Mouse (Mus musculus): ENCODE results near the gene Ankfy1. TPM values are rescaled to one million over a fixed set of nuclear protein-coding genes. Genes with fewer than 3 reads are reported as not detected.

Gene Ankfy1
- polyA plus RNA-seq, 1 experiment from 2014 or later = 21.9 TPM

DNA sequence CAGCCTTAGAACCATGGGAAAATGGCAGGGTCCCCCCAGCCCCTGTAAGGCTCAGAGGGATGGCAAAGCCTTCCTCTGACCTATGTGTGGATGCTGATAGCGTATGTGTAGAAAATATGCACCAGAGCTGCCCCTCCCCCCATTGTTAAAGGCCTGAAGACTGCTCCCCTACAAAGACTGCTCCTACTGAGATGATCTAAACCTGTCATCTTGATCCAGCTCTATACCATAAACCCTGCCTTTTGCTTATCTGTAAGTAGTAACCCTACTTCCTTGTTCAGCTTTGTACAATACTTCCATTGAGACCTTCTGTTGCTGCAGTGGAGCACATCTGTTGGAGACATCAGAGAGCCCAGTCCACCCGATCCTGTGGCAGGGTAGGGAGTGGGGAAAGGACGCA lies 115.4 kb downstream of the Ankfy1 start:
- H3K27me3 ChIP-seq (ENCODE audit: insufficient read depth, poor library complexity, severe bottlenecking) = no peaks in the 10 kb centered on the region
- no peak overlapping the region for H3K27ac ChIP-seq
- H3K9me3 ChIP-seq = no peaks in the 10 kb centered on the region
- no peak for DNase-seq (ENCODE audit: low spot score)
- no peak overlapping the region for H3K4me3 ChIP-seq
- H3K4me1 ChIP-seq = peaks cover 16% of the 10 kb centered on the region
- no peaks in the 10 kb centered on the region for H3K36me3 ChIP-seq
- WGBS = 84% methylated on average over 3 of the region's 3 CpGs

DNA sequence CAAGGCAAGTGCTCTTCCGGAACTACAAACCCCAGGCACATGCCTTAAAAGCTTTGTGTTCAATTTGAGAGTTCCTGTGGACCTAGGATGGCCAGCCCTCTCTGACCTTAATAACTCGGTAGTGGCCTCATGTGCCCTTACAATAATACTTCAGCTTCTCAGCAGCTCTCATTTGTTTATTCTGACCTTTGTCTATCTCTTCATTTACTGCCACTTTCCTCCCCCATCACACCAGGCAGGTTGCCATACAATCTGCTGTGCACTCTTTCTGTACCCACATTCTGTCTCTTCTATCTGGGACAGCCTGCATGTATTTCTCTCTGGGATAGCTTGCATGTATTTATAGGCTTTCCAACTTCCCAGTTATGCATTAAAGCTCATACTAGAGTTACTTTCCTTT lies 116.8 kb downstream of the Ankfy1 start:
- Histone ChIP-seq H3K36me3 (no peaks in the 10 kb centered on the region), H3K27ac (no peak overlapping the region), H3K4me3 (no peak overlapping the region), H3K4me1 (peaks cover 16% of the 10 kb centered on the region), H3K27me3 (ENCODE audit: insufficient read depth, poor library complexity, severe bottlenecking) (no peaks in the 10 kb centered on the region), H3K9me3 (no peaks in the 10 kb centered on the region)
- DNase-seq (ENCODE audit: low spot score) = no peak
- WGBS = 84% methylated on average over 2 of the region's 2 CpGs

DNA sequence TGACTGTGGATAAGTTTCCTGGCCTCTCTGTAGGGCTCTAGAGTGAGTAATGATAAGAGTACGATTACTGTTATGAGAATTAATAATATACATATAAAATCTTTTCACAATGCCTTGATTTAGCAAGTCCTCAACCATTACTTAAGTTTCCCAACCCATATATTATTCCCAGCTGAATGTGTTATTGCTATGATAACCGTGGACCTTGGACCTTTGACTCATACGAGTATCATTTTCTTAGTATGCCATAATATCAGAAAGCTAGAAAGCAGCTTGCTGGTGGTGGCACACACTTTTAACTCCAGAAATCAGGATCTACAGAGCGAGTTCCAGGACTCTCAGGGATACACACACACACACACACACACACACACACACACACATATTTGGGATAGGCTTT lies 118.2 kb downstream of the Ankfy1 start:
- Histone ChIP-seq H3K9me3 (no peaks in the 10 kb centered on the region), H3K27me3 (ENCODE audit: insufficient read depth, poor library complexity, severe bottlenecking) (no peaks in the 10 kb centered on the region), H3K27ac (no peak overlapping the region), H3K4me1 (peaks cover 14% of the 10 kb centered on the region), H3K36me3 (no peaks in the 10 kb centered on the region), H3K4me3 (no peak overlapping the region)
- 82% methylated on average over 4 of the region's 4 CpGs for WGBS
- no peak for DNase-seq (ENCODE audit: low spot score)

DNA sequence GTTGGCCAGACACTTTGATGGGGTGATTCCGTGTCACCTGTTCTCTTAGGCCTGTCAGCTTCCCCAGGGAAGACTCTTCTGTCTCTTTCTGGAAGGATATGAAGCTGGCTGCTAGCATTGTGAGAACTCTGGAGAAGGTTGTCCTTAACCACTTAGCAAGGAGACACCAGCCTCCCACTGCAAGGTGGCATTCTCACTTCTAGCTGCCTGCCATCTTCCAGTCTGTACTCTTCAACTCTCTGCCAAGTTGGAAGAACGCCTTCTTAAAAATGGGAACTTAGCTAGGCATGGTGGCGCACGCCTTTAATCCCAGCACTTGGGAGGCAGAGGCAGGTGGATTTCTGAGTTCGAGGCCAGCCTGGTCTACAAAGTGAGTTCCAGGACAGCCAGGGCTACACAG lies 123.9 kb downstream of the Ankfy1 start:
- Histone ChIP-seq H3K4me1 (no peaks in the 10 kb centered on the region), H3K27me3 (ENCODE audit: insufficient read depth, poor library complexity, severe bottlenecking) (no peaks in the 10 kb centered on the region), H3K4me3 (no peak overlapping the region), H3K9me3 (no peaks in the 10 kb centered on the region), H3K27ac (no peak overlapping the region), H3K36me3 (no peaks in the 10 kb centered on the region; the same call in 1 of the 2 replicates)
- DNase-seq (ENCODE audit: low spot score) = no peak
- WGBS = 93% methylated on average over 5 of the region's 5 CpGs

DNA sequence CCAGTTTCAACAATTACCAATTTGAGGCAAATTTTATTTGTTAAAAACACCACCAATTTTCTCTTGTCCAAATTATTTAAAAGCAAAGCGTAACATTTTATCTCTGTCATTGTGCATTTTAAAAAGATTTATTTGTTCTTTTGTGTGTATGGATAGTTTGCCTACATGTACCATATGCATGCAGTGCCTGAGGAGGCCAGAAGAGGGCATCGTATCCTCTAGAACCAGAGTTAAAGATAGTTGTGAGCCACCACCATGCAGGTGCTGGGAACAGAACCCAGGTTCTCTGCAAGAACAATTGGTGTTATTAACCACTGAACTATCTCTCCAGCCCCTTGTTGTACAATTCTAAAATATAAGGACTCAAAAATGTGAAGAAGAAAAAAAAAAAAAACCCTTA lies 124.4 kb downstream of the Ankfy1 start:
- no peaks in the 10 kb centered on the region for H3K4me1 ChIP-seq
- H3K36me3 ChIP-seq = peaks cover 4% of the 10 kb centered on the region
- no peaks in the 10 kb centered on the region for H3K27me3 ChIP-seq (ENCODE audit: insufficient read depth, poor library complexity, severe bottlenecking)
- no peak overlapping the region for H3K27ac ChIP-seq
- no peak overlapping the region for H3K4me3 ChIP-seq
- H3K9me3 ChIP-seq = no peaks in the 10 kb centered on the region
- 73% methylated on average over 2 of the region's 2 CpGs for WGBS
- DNase-seq (ENCODE audit: low spot score) = no peak

DNA sequence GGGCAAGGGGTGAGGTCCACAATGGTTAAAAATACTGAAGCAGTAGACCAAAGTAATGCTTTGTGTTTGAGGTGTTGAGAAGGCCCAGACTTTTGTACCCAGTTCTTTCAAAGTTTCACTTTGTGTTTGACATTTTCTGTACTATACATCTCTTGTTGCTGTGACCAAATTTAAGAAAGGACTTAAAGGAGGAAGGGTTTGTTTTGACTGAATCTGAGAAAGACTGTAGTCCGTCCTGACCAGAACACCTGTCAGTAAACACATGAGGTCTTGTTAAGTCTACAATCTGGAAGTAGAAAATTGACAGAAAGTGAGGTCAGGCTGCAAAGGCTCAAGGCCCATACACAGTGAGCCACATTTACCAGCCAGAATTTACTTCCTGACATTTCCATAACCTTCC lies 127.1 kb downstream of the Ankfy1 start:
- 86% methylated on average over 1 of the region's 1 CpGs for WGBS
- no peak overlapping the region for H3K27ac ChIP-seq
- H3K4me1 ChIP-seq = no peaks in the 10 kb centered on the region
- H3K4me3 ChIP-seq = no peak overlapping the region
- H3K36me3 ChIP-seq = peaks cover 11% of the 10 kb centered on the region
- H3K9me3 ChIP-seq = no peaks in the 10 kb centered on the region
- no peak for DNase-seq (ENCODE audit: low spot score)
- H3K27me3 ChIP-seq (ENCODE audit: insufficient read depth, poor library complexity, severe bottlenecking) = no peaks in the 10 kb centered on the region

DNA sequence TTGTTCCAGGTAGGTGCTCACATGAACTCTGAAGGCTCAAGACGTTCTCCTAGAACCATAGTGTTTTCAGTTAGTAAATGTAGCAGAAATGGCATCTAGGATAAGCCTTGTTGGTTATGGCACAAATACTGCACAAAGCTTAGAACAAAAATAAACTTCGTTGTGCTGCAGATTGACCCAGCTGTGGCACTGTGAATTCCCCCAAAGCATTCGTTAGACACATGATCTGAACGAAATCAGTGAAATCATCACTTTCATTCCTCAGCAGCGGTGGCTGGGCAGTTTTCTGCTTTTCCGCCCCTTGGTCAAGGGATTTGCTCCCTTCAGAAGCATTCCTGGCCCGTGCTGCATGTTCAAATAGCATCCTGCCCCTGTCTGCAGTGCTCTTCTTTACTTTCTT lies 128.3 kb downstream of the Ankfy1 start:
- H3K4me1 ChIP-seq = no peaks in the 10 kb centered on the region
- 89% methylated on average over 7 of the region's 7 CpGs for WGBS
- no peak overlapping the region for H3K4me3 ChIP-seq
- no peaks in the 10 kb centered on the region for H3K27me3 ChIP-seq (ENCODE audit: insufficient read depth, poor library complexity, severe bottlenecking)
- H3K9me3 ChIP-seq = no peaks in the 10 kb centered on the region
- peaks cover 21% of the 10 kb centered on the region for H3K36me3 ChIP-seq
- no peak overlapping the region for H3K27ac ChIP-seq
- peak; percentile 28 for DNase-seq (ENCODE audit: low spot score)

DNA sequence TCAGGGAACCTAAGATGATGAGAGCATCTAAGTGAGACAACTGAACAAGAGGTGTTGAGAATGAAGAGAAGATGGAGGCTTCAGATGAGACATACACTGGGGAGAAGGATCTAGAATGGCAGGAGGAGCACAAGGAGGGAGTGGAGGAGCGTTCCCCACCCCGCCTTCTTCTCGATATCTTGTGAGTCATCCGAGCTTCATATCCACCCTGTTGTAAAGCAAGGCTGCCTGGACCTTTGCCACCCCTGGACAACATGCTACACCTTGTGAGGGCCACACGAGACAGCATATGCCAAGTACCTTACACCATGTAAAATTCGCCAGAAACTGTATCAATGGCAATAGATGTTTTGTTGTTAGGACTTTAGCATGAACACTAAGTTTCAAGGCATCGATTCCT lies 131.2 kb downstream of the Ankfy1 start:
- no peaks in the 10 kb centered on the region for H3K27me3 ChIP-seq (ENCODE audit: insufficient read depth, poor library complexity, severe bottlenecking)
- no peaks in the 10 kb centered on the region for H3K4me1 ChIP-seq
- H3K27ac ChIP-seq = no peak overlapping the region
- no peaks in the 10 kb centered on the region for H3K9me3 ChIP-seq
- H3K4me3 ChIP-seq = no peak overlapping the region
- H3K36me3 ChIP-seq = peaks cover 44% of the 10 kb centered on the region
- 86% methylated on average over 7 of the region's 7 CpGs for WGBS
- peak; percentile 51 for DNase-seq (ENCODE audit: low spot score)

Small RNA genes within 50 kb of the gene (microRNA-seq; reads per million reads assigned to microRNA genes)
- gene Gm25678 = not detected

Other genes starting within 250 kb of the Ankfy1 start
- gene Mybbp1a, start 248.7 kb upstream of the Ankfy1 start, polyA plus RNA-seq (2016; fragmentation: Nextera tagmentation; extraction: Ambion mirVana) = 133 and 186 TPM in 2 replicates
- 5.7 and 7.1 TPM in 2 replicates for gene Spns2, start 200.1 kb upstream of the Ankfy1 start, polyA plus RNA-seq (2016; fragmentation: Nextera tagmentation; extraction: Ambion mirVana)
- gene Spns3, start 139.5 kb upstream of the Ankfy1 start, polyA plus RNA-seq (2016; fragmentation: Nextera tagmentation; extraction: Ambion mirVana) = 0.11 and 0.28 TPM in 2 replicates
- 61.6 and 70.1 TPM in 2 replicates for gene Ube2g1, start 82.7 kb upstream of the Ankfy1 start, polyA plus RNA-seq (2016; fragmentation: Nextera tagmentation; extraction: Ambion mirVana)
- gene Cyb5d2, start 106.1 kb downstream of the Ankfy1 start, polyA plus RNA-seq (2016; fragmentation: Nextera tagmentation; extraction: Ambion mirVana) = 4.6 and 6.0 TPM in 2 replicates
- 6.8 and 7.5 TPM in 2 replicates for gene Zzef1, start 106.2 kb downstream of the Ankfy1 start, polyA plus RNA-seq (2016; fragmentation: Nextera tagmentation; extraction: Ambion mirVana)

Measured in heart, embryonic 10.5 days (tissue).